Mouse (Mus musculus) ES-E14 (cell line): ENCODE measurements around the gene Polq. TPM values are rescaled to one million over a fixed set of nuclear protein-coding genes. Genes with fewer than 3 reads are reported as not detected.
A peak's percentile ranks its signal among the peaks of the same experiment; 100 is the strongest.

Experiments used
- DNase-seq: peaks from one replicate; pipeline ENCODE4 v3.0.0-alpha.2; 2013; ENCODE audit warnings: low read depth, low spot score
- H3K27ac ChIP-seq: 2 replicates; pipeline ENCODE4 v1.5.1; 2012; ENCODE audit warnings: low read depth, mild to moderate bottlenecking, low read length, moderate library complexity, mixed read lengths; ENCODE audit not compliant: poor library complexity, insufficient read depth, severe bottlenecking
- H3K36me3 ChIP-seq: 2 replicates; pipeline ENCODE4 v1.6.1; 2012; ENCODE audit warnings: mild to moderate bottlenecking, low read length, moderate library complexity, mixed read lengths; ENCODE audit not compliant: control insufficient read depth, poor library complexity, insufficient read depth, severe bottlenecking
- H3K4me1 ChIP-seq, 2 experiments: fragments of 150-350 bp in 1 of 2; sonication (generic) in 1 of 2; 2 replicates each; pipeline ENCODE4 v1.6.1; 2012; ENCODE audit warnings: low read length in 2 of 2, mild to moderate bottlenecking in 1 of 2, mixed read lengths in 1 of 2; ENCODE audit not compliant: control insufficient read depth in 2 of 2, insufficient read depth in 2 of 2, poor library complexity in 1 of 2
- H3K4me3 ChIP-seq, 2 experiments: fragments of 150-350 bp in 1 of 2; sonication (generic) in 1 of 2; 2 replicates each; pipeline ENCODE4 v1.5.1; 2012; ENCODE audit warnings: low read length in 2 of 2, low read depth in 1 of 2, mild to moderate bottlenecking in 1 of 2, mixed read lengths in 1 of 2; ENCODE audit not compliant: insufficient read depth in 1 of 2, poor library complexity in 1 of 2, severe bottlenecking in 1 of 2
- H3K9ac ChIP-seq: 2 replicates; pipeline ENCODE4 v1.6.1; 2012; ENCODE audit warnings: low read depth, mild to moderate bottlenecking, low read length, mixed read lengths; ENCODE audit not compliant: poor library complexity, insufficient read depth, severe bottlenecking
- H3K9me3 ChIP-seq: fragments of 150-350 bp; sonication (generic); 2 replicates; pipeline ENCODE4 v1.6.1; 2012; ENCODE audit warnings: low read depth, mild to moderate bottlenecking, low read length; ENCODE audit not compliant: control insufficient read depth, insufficient read depth
- CHD2 ChIP-seq: IDR thresholded peaks from 2 replicates; pipeline ENCODE4 v1.6.1; 2014; ENCODE audit warnings: mild to moderate bottlenecking, low read depth, low read length, inconsistent platforms
- HCFC1 ChIP-seq: IDR thresholded peaks from 2 replicates; pipeline ENCODE4 v1.6.1; 2012; ENCODE audit warnings: low read length, inconsistent platforms, borderline replicate concordance; ENCODE audit not compliant: insufficient read depth
- MAFK ChIP-seq: IDR thresholded peaks from 2 replicates; pipeline ENCODE4 v1.6.1; 2014; ENCODE audit warnings: mild to moderate bottlenecking, low read depth, low read length, inconsistent platforms; ENCODE audit not compliant: insufficient read depth
- ZC3H11A ChIP-seq: IDR thresholded peaks from 2 replicates; pipeline ENCODE4 v1.6.1; 2012; ENCODE audit warnings: low read depth, mild to moderate bottlenecking, inconsistent platforms, low read length, borderline replicate concordance
- ZNF384 ChIP-seq: IDR thresholded peaks from 2 replicates; pipeline ENCODE4 v1.6.1; 2012; ENCODE audit warnings: low read depth, low read length, inconsistent platforms
- in situ Hi-C, 2 experiments: fragments of 600-800 bp; cut with MboI; formaldehyde crosslinking; loops; one replicate each; pipeline ENCODE4 v1.15.1; 2025; ENCODE audit warnings: low sequenced_read_pairs in 2 of 2, inconsistent platforms in 1 of 2; ENCODE audit not compliant: unreplicated experiment in 2 of 2
- total RNA-seq: library from RNA; depleted of rRNA; stranded (reverse); fragments of 300-350 nt; gene quantifications from 2 replicates; pipeline ENCODE4 v1.2.3, GENCODE M21; 2012

The Polq gene
- total RNA-seq, 1 experiment, result 10.7 TPM

- DNase-seq, result no peak
- Histone ChIP-seq H3K4me3 (peak within 1 kb of the TSS in 1 of 2 experiments; percentile 47; a peak in 2 of 4 replicates), H3K4me1 (peaks cover 5 to 7% of the 10 kb centered on the region in 2 experiments; a peak in 3 of 4 replicates), H3K36me3 (no peaks in the 10 kb centered on the region), H3K9me3 (no peaks in the 10 kb centered on the region), H3K27ac (peak within 1 kb of the TSS; percentile 30; the same call in 1 of the 2 replicates), H3K9ac (no peak within 1 kb of the TSS)
- in situ Hi-C loops, result no loop called here
- TF ChIP-seq CHD2 (no peak), HCFC1 (no peak), MAFK (no peak), ZC3H11A (no peak), ZNF384 (no peak)
These were observed 21.5 kb upstream of the Polq start, which contains the start of gene Fbxo40 for GRCm38 (mm10) chr16:36989999-36990625. Gene Fbxo40, minus strand, starts transcription at chr16:36990467.

GRCm38 (mm10) chr16:36997650-36998049 lies 13.9 kb upstream of the Polq start:
- H3K4me3 ChIP-seq, result no peak overlapping the region
- H3K9ac ChIP-seq, result no peak overlapping the region
- in situ Hi-C loops, result no loop called here

GRCm38 (mm10) chr16:36999366-36999972 lies 12.1 kb upstream of the Polq start:
- TF ChIP-seq CHD2 (no peak), MAFK (no peak), HCFC1 (no peak), ZNF384 (no peak), ZC3H11A (no peak)
- in situ Hi-C loops, result no loop called here
- H3K27ac ChIP-seq, result no peak overlapping the region
- no peaks in the 10 kb centered on the region for H3K4me1 ChIP-seq
- no peak overlapping the region for H3K4me3 ChIP-seq
- no peaks in the 10 kb centered on the region for H3K36me3 ChIP-seq
- no peak overlapping the region for H3K9ac ChIP-seq
- no peaks in the 10 kb centered on the region for H3K9me3 ChIP-seq
- no peak for DNase-seq

More at GRCm38 (mm10) chr16:36997650-36998049, 13.9 kb upstream of the Polq start:
- Histone ChIP-seq H3K36me3 (no peaks in the 10 kb centered on the region), H3K27ac (no peak overlapping the region), H3K9me3 (no peaks in the 10 kb centered on the region), H3K4me1 (no peaks in the 10 kb centered on the region)
- no peak for DNase-seq
- no peak for TF ChIP-seq MAFK
- TF ChIP-seq ZNF384, result no peak
- no peak for TF ChIP-seq CHD2
- TF ChIP-seq ZC3H11A, result no peak
- no peak for TF ChIP-seq HCFC1

- Histone ChIP-seq H3K9me3 (no peaks in the 10 kb centered on the region), H3K4me3 (no peak overlapping the region), H3K27ac (no peak overlapping the region), H3K4me1 (peaks cover 0 to 4% of the 10 kb centered on the region in 2 experiments; a peak in 1 of 4 replicates), H3K9ac (no peak overlapping the region), H3K36me3 (no peaks in the 10 kb centered on the region)
- TF ChIP-seq MAFK (no peak), CHD2 (no peak), ZNF384 (no peak), HCFC1 (no peak), ZC3H11A (no peak)
- no peak for DNase-seq
- in situ Hi-C loops, result no loop called here
These were observed 2.3 kb upstream of the Polq start for GRCm38 (mm10) chr16:37009262-37009661.
